Mouse (Mus musculus): Measurements from ENCODE around the gene Fam222b. TPM values are rescaled to one million over a fixed set of nuclear protein-coding genes. Genes with fewer than 3 reads are reported as not detected.

Fam222b gene
- polyA plus RNA-seq, 1 experiment from 2014 or later, result 9.5 TPM

- Histone ChIP-seq H3K4me1 (ENCODE audit: control insufficient read depth, insufficient read depth, low read length) (0 out of 2 replicates have a peak, but pooled peaks cover 8% of the 10 kb centered on the region), H3K4me3 (replicated peaks; ENCODE audit: low read length) (peak within 1 kb of the TSS; percentile 84), H3K4me2 (ENCODE audit: low read depth, low read length) (peak within 1 kb of the TSS; percentile 78), H3K9ac (ENCODE audit: low read length) (peak within 1 kb of the TSS; percentile 88), H3K36me3 (ENCODE audit: control insufficient read depth, insufficient read depth, low read length) (peaks cover 9% of the 10 kb centered on the region; the same call in 1 of the 2 replicates), H3K27ac (ENCODE audit: low read length) (peak within 1 kb of the TSS; percentile 75), H3K27me3 (ENCODE audit: control insufficient read depth, insufficient read depth, low read length) (no peaks in the 10 kb centered on the region), H3K9me3 (replicated peaks; ENCODE audit: control insufficient read depth, low read length) (no peaks in the 10 kb centered on the region)
- peak; percentile 96 for ATAC-seq (ENCODE audit: insufficient read depth, low FRiP score)
- WGBS, result under 1% methylated on average over 42 of the region's 42 CpGs
These were observed 14.2 kb upstream of the Fam222b start, which contains the start of gene Eral1 for GRCm38 (mm10) chr11:78079961-78080921. Gene Eral1, minus strand, starts transcription at chr11:78080383.

- no peaks in the 10 kb centered on the region for H3K9me3 ChIP-seq (replicated peaks; ENCODE audit: control insufficient read depth, low read length)
- no peak for ATAC-seq (ENCODE audit: insufficient read depth, low FRiP score)
- no peak overlapping the region for H3K27ac ChIP-seq (ENCODE audit: low read length)
- no peak overlapping the region for H3K4me3 ChIP-seq (replicated peaks; ENCODE audit: low read length)
- 0 out of 2 replicates have a peak, but pooled peaks cover 8% of the 10 kb centered on the region for H3K4me1 ChIP-seq (ENCODE audit: control insufficient read depth, insufficient read depth, low read length)
- no peak overlapping the region for H3K4me2 ChIP-seq (ENCODE audit: low read depth, low read length)
- H3K36me3 ChIP-seq (ENCODE audit: control insufficient read depth, insufficient read depth, low read length), result no peaks in the 10 kb centered on the region
- whole genome bisulfite sequencing, result 29% methylated on average over 1 of the region's 1 CpGs
- no peaks in the 10 kb centered on the region for H3K27me3 ChIP-seq (ENCODE audit: control insufficient read depth, insufficient read depth, low read length)
- H3K9ac ChIP-seq (ENCODE audit: low read length), result no peak overlapping the region
These were observed 10.9 kb upstream of the Fam222b start for GRCm38 (mm10) chr11:78083595-78083994.

- Histone ChIP-seq H3K27me3 (ENCODE audit: control insufficient read depth, insufficient read depth, low read length) (no peaks in the 10 kb centered on the region), H3K4me3 (replicated peaks; ENCODE audit: low read length) (no peak overlapping the region), H3K36me3 (ENCODE audit: control insufficient read depth, insufficient read depth, low read length) (no peaks in the 10 kb centered on the region), H3K4me2 (ENCODE audit: low read depth, low read length) (no peak overlapping the region), H3K9ac (ENCODE audit: low read length) (no peak overlapping the region), H3K4me1 (ENCODE audit: control insufficient read depth, insufficient read depth, low read length) (no peaks in the 10 kb centered on the region), H3K9me3 (replicated peaks; ENCODE audit: control insufficient read depth, low read length) (no peaks in the 10 kb centered on the region), H3K27ac (ENCODE audit: low read length) (no peak overlapping the region)
- 67% methylated on average over 4 of the region's 4 CpGs for WGBS
- no peak for ATAC-seq (ENCODE audit: insufficient read depth, low FRiP score)
These were observed 7.5 kb upstream of the Fam222b start for GRCm38 (mm10) chr11:78086925-78087479.

- Histone ChIP-seq H3K36me3 (ENCODE audit: control insufficient read depth, insufficient read depth, low read length) (no peaks in the 10 kb centered on the region), H3K4me3 (replicated peaks; ENCODE audit: low read length) (no peak overlapping the region), H3K4me2 (ENCODE audit: low read depth, low read length) (no peak overlapping the region), H3K27me3 (ENCODE audit: control insufficient read depth, insufficient read depth, low read length) (no peaks in the 10 kb centered on the region), H3K9me3 (replicated peaks; ENCODE audit: control insufficient read depth, low read length) (no peaks in the 10 kb centered on the region), H3K4me1 (ENCODE audit: control insufficient read depth, insufficient read depth, low read length) (no peaks in the 10 kb centered on the region), H3K9ac (ENCODE audit: low read length) (no peak overlapping the region), H3K27ac (ENCODE audit: low read length) (no peak overlapping the region)
- WGBS, result 79% methylated on average over 5 of the region's 5 CpGs
- ATAC-seq (ENCODE audit: insufficient read depth, low FRiP score), result no peak
These were observed 6.6 kb upstream of the Fam222b start for GRCm38 (mm10) chr11:78087756-78088281.

GRCm38 (mm10) chr11:78094137-78094503 lies 340 bp upstream of the Fam222b start:
- H3K36me3 ChIP-seq (ENCODE audit: control insufficient read depth, insufficient read depth, low read length), result no peaks in the 10 kb centered on the region
- 0 out of 2 replicates have a peak overlapping the region, but pooled peaks have one; percentile 25 for H3K27ac ChIP-seq (ENCODE audit: low read length)
- peak overlapping the region; percentile 84 for H3K9ac ChIP-seq (ENCODE audit: low read length)
- peaks cover 16% of the 10 kb centered on the region for H3K4me1 ChIP-seq (ENCODE audit: control insufficient read depth, insufficient read depth, low read length)
- 49% methylated on average over 11 of the region's 11 CpGs for WGBS
- no peak; the same call in 1 of the 2 replicates for ATAC-seq (ENCODE audit: insufficient read depth, low FRiP score)
- H3K4me2 ChIP-seq (ENCODE audit: low read depth, low read length), result peak overlapping the region; percentile 79
- no peaks in the 10 kb centered on the region for H3K9me3 ChIP-seq (replicated peaks; ENCODE audit: control insufficient read depth, low read length)
- H3K27me3 ChIP-seq (ENCODE audit: control insufficient read depth, insufficient read depth, low read length), result no peaks in the 10 kb centered on the region
- H3K4me3 ChIP-seq (replicated peaks; ENCODE audit: low read length), result peak overlapping the region; percentile 75

GRCm38 (mm10) chr11:78095144-78095516 lies 670 bp downstream of the Fam222b start:
- WGBS, result 19% methylated on average over 5 of the region's 5 CpGs
- no peak overlapping the region for H3K27ac ChIP-seq (ENCODE audit: low read length)

GRCm38 (mm10) chr11:78097077-78097476 lies 2.6 kb downstream of the Fam222b start:
- no peak for ATAC-seq (ENCODE audit: insufficient read depth, low FRiP score)
- H3K9me3 ChIP-seq (replicated peaks; ENCODE audit: control insufficient read depth, low read length), result no peaks in the 10 kb centered on the region
- 39% methylated on average over 3 of the region's 3 CpGs for WGBS
- H3K4me2 ChIP-seq (ENCODE audit: low read depth, low read length), result peak overlapping the region; percentile 13; the same call in 1 of the 2 replicates
- no peaks in the 10 kb centered on the region for H3K36me3 ChIP-seq (ENCODE audit: control insufficient read depth, insufficient read depth, low read length)
- H3K27me3 ChIP-seq (ENCODE audit: control insufficient read depth, insufficient read depth, low read length), result no peaks in the 10 kb centered on the region
- peaks cover 16% of the 10 kb centered on the region for H3K4me1 ChIP-seq (ENCODE audit: control insufficient read depth, insufficient read depth, low read length)
- H3K9ac ChIP-seq (ENCODE audit: low read length), result peak overlapping the region; percentile 58; the same call in 1 of the 2 replicates
- 0 out of 2 replicates have a peak overlapping the region, but pooled peaks have one; percentile 2 for H3K27ac ChIP-seq (ENCODE audit: low read length)
- H3K4me3 ChIP-seq (replicated peaks; ENCODE audit: low read length), result no peak overlapping the region

More at GRCm38 (mm10) chr11:78095144-78095516, 670 bp downstream of the Fam222b start:
- Histone ChIP-seq H3K27me3 (ENCODE audit: control insufficient read depth, insufficient read depth, low read length) (no peaks in the 10 kb centered on the region), H3K4me1 (ENCODE audit: control insufficient read depth, insufficient read depth, low read length) (peaks cover 16% of the 10 kb centered on the region), H3K9me3 (replicated peaks; ENCODE audit: control insufficient read depth, low read length) (no peaks in the 10 kb centered on the region), H3K4me3 (replicated peaks; ENCODE audit: low read length) (peak overlapping the region; percentile 75), H3K9ac (ENCODE audit: low read length) (peak overlapping the region; percentile 84), H3K36me3 (ENCODE audit: control insufficient read depth, insufficient read depth, low read length) (no peaks in the 10 kb centered on the region), H3K4me2 (ENCODE audit: low read depth, low read length) (peak overlapping the region; percentile 79)
- no peak for ATAC-seq (ENCODE audit: insufficient read depth, low FRiP score)

- Histone ChIP-seq H3K27ac (ENCODE audit: low read length) (no peak overlapping the region), H3K27me3 (ENCODE audit: control insufficient read depth, insufficient read depth, low read length) (no peaks in the 10 kb centered on the region), H3K9ac (ENCODE audit: low read length) (no peak overlapping the region), H3K4me1 (ENCODE audit: control insufficient read depth, insufficient read depth, low read length) (peaks cover 12% of the 10 kb centered on the region), H3K4me3 (replicated peaks; ENCODE audit: low read length) (no peak overlapping the region), H3K4me2 (ENCODE audit: low read depth, low read length) (no peak overlapping the region), H3K9me3 (replicated peaks; ENCODE audit: control insufficient read depth, low read length) (no peaks in the 10 kb centered on the region), H3K36me3 (ENCODE audit: control insufficient read depth, insufficient read depth, low read length) (no peaks in the 10 kb centered on the region)
- WGBS, result 86% methylated on average over 11 of the region's 11 CpGs
- ATAC-seq (ENCODE audit: insufficient read depth, low FRiP score), result no peak
These were observed 6.3 kb downstream of the Fam222b start for GRCm38 (mm10) chr11:78100746-78101145.

GRCm38 (mm10) chr11:78102142-78102541 lies 7.7 kb downstream of the Fam222b start:
- Histone ChIP-seq H3K4me3 (replicated peaks; ENCODE audit: low read length) (no peak overlapping the region), H3K4me1 (ENCODE audit: control insufficient read depth, insufficient read depth, low read length) (no peaks in the 10 kb centered on the region), H3K4me2 (ENCODE audit: low read depth, low read length) (no peak overlapping the region), H3K27ac (ENCODE audit: low read length) (no peak overlapping the region), H3K9ac (ENCODE audit: low read length) (no peak overlapping the region), H3K27me3 (ENCODE audit: control insufficient read depth, insufficient read depth, low read length) (no peaks in the 10 kb centered on the region), H3K36me3 (ENCODE audit: control insufficient read depth, insufficient read depth, low read length) (no peaks in the 10 kb centered on the region), H3K9me3 (replicated peaks; ENCODE audit: control insufficient read depth, low read length) (no peaks in the 10 kb centered on the region)
- WGBS, result 82% methylated on average over 5 of the region's 5 CpGs
- no peak for ATAC-seq (ENCODE audit: insufficient read depth, low FRiP score)
